Mouse (Mus musculus): Measurements from ENCODE around the gene Ccser1. TPM values are rescaled to one million over a fixed set of nuclear protein-coding genes. Genes with fewer than 3 reads are reported as not detected.

Ccser1 gene
- polyA plus RNA-seq, 1 experiment from 2014 or later = 6.9 TPM

DNA sequence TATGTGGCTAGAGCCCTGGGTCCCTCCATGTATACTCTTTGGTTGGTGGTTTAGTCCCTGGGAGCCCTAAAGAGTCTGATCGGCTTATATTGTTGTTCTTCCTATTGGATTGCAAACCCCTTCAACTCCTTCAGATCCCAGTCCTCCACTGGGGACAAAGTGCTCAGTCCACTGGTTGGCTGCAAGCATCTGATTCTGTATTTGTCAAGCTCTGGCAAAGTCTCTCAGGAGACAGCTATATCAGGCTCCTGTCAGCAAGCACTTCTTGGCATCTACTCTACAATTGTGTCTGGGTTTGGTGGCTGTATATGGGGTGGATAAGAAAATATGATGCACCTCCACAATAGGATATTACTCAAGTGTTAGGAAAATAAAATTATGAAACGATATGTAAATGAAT lies 1187.7 kb downstream of the Ccser1 start:
- TF ChIP-seq EP300 (optimal IDR thresholded peaks at IDR 0.05) (no peak), CTCF (IDR thresholded peaks at IDR 0.05; ENCODE audit: low read depth) (no peak)
- H3K9me3 ChIP-seq (ENCODE audit: control insufficient read depth, low read length) = no peaks in the 10 kb centered on the region
- no peak overlapping the region for H3K27ac ChIP-seq (replicated peaks)
- no peak overlapping the region for H3K4me3 ChIP-seq (ENCODE audit: low read depth, low read length)
- no peak overlapping the region for H3K9ac ChIP-seq (ENCODE audit: low read length)
- H3K36me3 ChIP-seq (ENCODE audit: control insufficient read depth, insufficient read depth, low read length) = no peaks in the 10 kb centered on the region
- H3K4me1 ChIP-seq (replicated peaks; ENCODE audit: control insufficient read depth, insufficient read depth) = no peaks in the 10 kb centered on the region
- ATAC-seq (ENCODE audit: low FRiP score, low TSS enrichment) (no peak), DNase-seq (ENCODE audit: low spot score) (no peak)
- 94% methylated on average over 2 of the region's 2 CpGs for WGBS
- H3K4me2 ChIP-seq (replicated peaks; ENCODE audit: low read depth) = no peak overlapping the region
- no peaks in the 10 kb centered on the region for H3K27me3 ChIP-seq (ENCODE audit: control insufficient read depth, insufficient read depth, low read length)

All from stomach, postnatal 0 days (tissue).